Mouse (Mus musculus): ENCODE results near the gene Kpna4. TPM values are rescaled to one million over a fixed set of nuclear protein-coding genes. Genes with fewer than 3 reads are reported as not detected.

Kpna4 gene
- total and polyA plus RNA-seq, 2 experiments from 2014 or later, result 26.4 to 53.0 TPM

GRCm38 (mm10) chr3:69159501-69159900 is 32.6 kb upstream of the Kpna4 start:
- Histone ChIP-seq H3K4me2 (ENCODE audit: low read depth, low read length) (no peak overlapping the region), H3K27ac (no peak overlapping the region), H3K36me3 (ENCODE audit: insufficient read depth, low read length) (no peaks in the 10 kb centered on the region), H3K27me3 (ENCODE audit: insufficient read depth, low read length) (no peaks in the 10 kb centered on the region), H3K9me3 (ENCODE audit: low read length) (no peaks in the 10 kb centered on the region), H3K9ac (replicated peaks; ENCODE audit: low read length) (no peak overlapping the region), H3K4me3 (ENCODE audit: low read length) (no peak overlapping the region), H3K4me1 (ENCODE audit: insufficient read depth, low read length) (no peaks in the 10 kb centered on the region)
- ATAC-seq (no peak), DNase-seq (ENCODE audit: low spot score) (no peak)
- WGBS, result 85% methylated on average over 2 of the region's 2 CpGs
- no peak for TF ChIP-seq CTCF (IDR thresholded peaks at IDR 0.05; ENCODE audit: low read depth)

- H3K4me1 ChIP-seq (ENCODE audit: insufficient read depth, low read length), result no peaks in the 10 kb centered on the region
- H3K4me2 ChIP-seq (ENCODE audit: low read depth, low read length), result no peak overlapping the region
- H3K27me3 ChIP-seq (ENCODE audit: insufficient read depth, low read length), result no peaks in the 10 kb centered on the region
- DNase-seq (ENCODE audit: low spot score), result no peak
- no peak overlapping the region for H3K27ac ChIP-seq
- TF ChIP-seq CTCF (IDR thresholded peaks at IDR 0.05; ENCODE audit: low read depth), result no peak
- 81% methylated on average over 5 of the region's 5 CpGs for WGBS
- H3K36me3 ChIP-seq (ENCODE audit: insufficient read depth, low read length), result no peaks in the 10 kb centered on the region
- H3K9ac ChIP-seq (replicated peaks; ENCODE audit: low read length), result no peak overlapping the region
- H3K9me3 ChIP-seq (ENCODE audit: low read length), result no peaks in the 10 kb centered on the region
- no peak overlapping the region for H3K4me3 ChIP-seq (ENCODE audit: low read length)
- no peak for ATAC-seq
These were observed 31.0 kb upstream of the Kpna4 start for GRCm38 (mm10) chr3:69157886-69158285.

- H3K36me3 ChIP-seq (ENCODE audit: insufficient read depth, low read length), result no peaks in the 10 kb centered on the region
- no peaks in the 10 kb centered on the region for H3K4me1 ChIP-seq (ENCODE audit: insufficient read depth, low read length)
- DNase-seq (ENCODE audit: low spot score), result no peak
- no peaks in the 10 kb centered on the region for H3K9me3 ChIP-seq (ENCODE audit: low read length)
- H3K9ac ChIP-seq (replicated peaks; ENCODE audit: low read length), result no peak overlapping the region
- H3K4me2 ChIP-seq (ENCODE audit: low read depth, low read length), result no peak overlapping the region
- WGBS, result 82% methylated on average over 13 of the region's 13 CpGs
- ATAC-seq, result no peak
- no peaks in the 10 kb centered on the region for H3K27me3 ChIP-seq (ENCODE audit: insufficient read depth, low read length)
- no peak overlapping the region for H3K4me3 ChIP-seq (ENCODE audit: low read length)
- TF ChIP-seq CTCF (IDR thresholded peaks at IDR 0.05; ENCODE audit: low read depth), result no peak
- H3K27ac ChIP-seq, result no peak overlapping the region
These were observed 29.6 kb upstream of the Kpna4 start for GRCm38 (mm10) chr3:69156484-69156883.

GRCm38 (mm10) chr3:69154691-69155090 is 27.8 kb upstream of the Kpna4 start:
- Histone ChIP-seq H3K9ac (replicated peaks; ENCODE audit: low read length) (no peak overlapping the region), H3K9me3 (ENCODE audit: low read length) (no peaks in the 10 kb centered on the region), H3K4me1 (ENCODE audit: insufficient read depth, low read length) (no peaks in the 10 kb centered on the region), H3K27ac (no peak overlapping the region), H3K4me3 (ENCODE audit: low read length) (no peak overlapping the region), H3K36me3 (ENCODE audit: insufficient read depth, low read length) (no peaks in the 10 kb centered on the region), H3K4me2 (ENCODE audit: low read depth, low read length) (no peak overlapping the region), H3K27me3 (ENCODE audit: insufficient read depth, low read length) (no peaks in the 10 kb centered on the region)
- ATAC-seq (no peak), DNase-seq (ENCODE audit: low spot score) (no peak)
- 79% methylated on average over 2 of the region's 2 CpGs for WGBS
- no peak for TF ChIP-seq CTCF (IDR thresholded peaks at IDR 0.05; ENCODE audit: low read depth)

- TF ChIP-seq CTCF (IDR thresholded peaks at IDR 0.05; ENCODE audit: low read depth), result no peak
- Histone ChIP-seq H3K36me3 (ENCODE audit: insufficient read depth, low read length) (no peaks in the 10 kb centered on the region), H3K4me3 (ENCODE audit: low read length) (no peak overlapping the region), H3K4me2 (ENCODE audit: low read depth, low read length) (no peak overlapping the region), H3K27me3 (ENCODE audit: insufficient read depth, low read length) (no peaks in the 10 kb centered on the region), H3K9me3 (ENCODE audit: low read length) (no peaks in the 10 kb centered on the region), H3K4me1 (ENCODE audit: insufficient read depth, low read length) (no peaks in the 10 kb centered on the region), H3K9ac (replicated peaks; ENCODE audit: low read length) (no peak overlapping the region), H3K27ac (no peak overlapping the region)
- no peak for ATAC-seq
- DNase-seq (ENCODE audit: low spot score), result no peak
- WGBS, result 87% methylated on average over 3 of the region's 3 CpGs
These were observed 24.0 kb upstream of the Kpna4 start for GRCm38 (mm10) chr3:69150921-69151320.

- no peaks in the 10 kb centered on the region for H3K4me1 ChIP-seq (ENCODE audit: insufficient read depth, low read length)
- no peaks in the 10 kb centered on the region for H3K36me3 ChIP-seq (ENCODE audit: insufficient read depth, low read length)
- H3K27me3 ChIP-seq (ENCODE audit: insufficient read depth, low read length), result no peaks in the 10 kb centered on the region
- 84% methylated on average over 7 of the region's 7 CpGs for WGBS
- H3K4me3 ChIP-seq (ENCODE audit: low read length), result no peak overlapping the region
- peaks cover 5% of the 10 kb centered on the region; the same call in 1 of the 2 replicates for H3K9me3 ChIP-seq (ENCODE audit: low read length)
- ATAC-seq (no peak), DNase-seq (ENCODE audit: low spot score) (no peak)
- H3K9ac ChIP-seq (replicated peaks; ENCODE audit: low read length), result no peak overlapping the region
- H3K4me2 ChIP-seq (ENCODE audit: low read depth, low read length), result no peak overlapping the region
- no peak for TF ChIP-seq CTCF (IDR thresholded peaks at IDR 0.05; ENCODE audit: low read depth)
- H3K27ac ChIP-seq, result no peak overlapping the region
These were observed 15.6 kb upstream of the Kpna4 start for GRCm38 (mm10) chr3:69142372-69142994.

- Histone ChIP-seq H3K27ac (no peak overlapping the region), H3K4me2 (ENCODE audit: low read depth, low read length) (no peak overlapping the region), H3K27me3 (ENCODE audit: insufficient read depth, low read length) (no peaks in the 10 kb centered on the region), H3K9me3 (ENCODE audit: low read length) (peaks cover 5% of the 10 kb centered on the region; the same call in 1 of the 2 replicates), H3K9ac (replicated peaks; ENCODE audit: low read length) (no peak overlapping the region), H3K4me1 (ENCODE audit: insufficient read depth, low read length) (no peaks in the 10 kb centered on the region), H3K36me3 (ENCODE audit: insufficient read depth, low read length) (no peaks in the 10 kb centered on the region), H3K4me3 (ENCODE audit: low read length) (no peak overlapping the region)
- WGBS, result 71% methylated on average over 4 of the region's 4 CpGs
- peak; percentile 5 for DNase-seq (ENCODE audit: low spot score)
- TF ChIP-seq CTCF (IDR thresholded peaks at IDR 0.05; ENCODE audit: low read depth), result no peak
- ATAC-seq, result no peak
These were observed 13.9 kb upstream of the Kpna4 start for GRCm38 (mm10) chr3:69140851-69141250.
